Mouse (Mus musculus): ENCODE measurements around the gene Setd1b. TPM values are rescaled to one million over a fixed set of nuclear protein-coding genes. Genes with fewer than 3 reads are reported as not detected.

The Setd1b gene
- total RNA-seq, 4 experiments from 2014 or later, result 33.1 to 37.9 (median 35.0) TPM

- DNase-seq (ENCODE audit: low spot score in 2 of 2), result no peak
Measured at GRCm38 (mm10) chr5:123127031-123127430, 15.0 kb upstream of the Setd1b start.

DNA sequence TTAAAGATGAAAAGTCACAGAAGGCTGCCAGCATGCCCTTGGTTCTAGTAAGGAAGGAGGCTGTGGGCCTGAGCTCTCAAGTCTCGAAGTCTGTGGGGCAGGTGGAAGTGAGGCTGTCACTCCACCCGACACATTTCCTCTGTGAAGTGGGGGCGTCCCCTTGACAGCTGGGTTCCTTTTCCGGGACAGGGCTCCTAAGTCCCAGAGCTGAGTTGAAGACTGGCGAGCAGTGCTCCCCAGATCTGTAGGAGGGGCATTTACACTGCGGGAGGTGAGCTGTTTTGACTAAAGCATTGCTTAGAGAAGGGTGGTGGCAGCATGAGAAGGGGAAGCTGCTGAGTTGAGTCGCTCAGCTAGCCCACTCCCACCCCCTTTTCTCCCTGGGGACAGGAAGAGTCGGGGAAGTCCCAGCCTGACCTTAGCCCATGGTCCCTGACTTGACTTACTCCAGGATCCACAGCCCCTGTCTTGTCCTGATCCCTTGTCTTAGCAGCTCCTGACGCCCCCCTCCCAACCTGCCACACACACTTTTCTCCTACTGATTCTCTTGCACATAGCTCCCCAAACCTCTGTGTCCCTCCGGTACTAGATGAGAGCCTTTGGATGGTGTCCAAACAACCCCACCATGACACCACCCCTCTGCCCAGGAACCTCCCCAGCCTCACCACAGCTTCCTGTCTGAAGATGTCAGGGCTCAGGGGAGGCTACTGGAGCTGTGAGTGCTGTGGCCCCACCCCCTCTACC lies 13.4 kb upstream of the Setd1b start:
- no peak for DNase-seq (ENCODE audit: low spot score in 2 of 2)

DNA sequence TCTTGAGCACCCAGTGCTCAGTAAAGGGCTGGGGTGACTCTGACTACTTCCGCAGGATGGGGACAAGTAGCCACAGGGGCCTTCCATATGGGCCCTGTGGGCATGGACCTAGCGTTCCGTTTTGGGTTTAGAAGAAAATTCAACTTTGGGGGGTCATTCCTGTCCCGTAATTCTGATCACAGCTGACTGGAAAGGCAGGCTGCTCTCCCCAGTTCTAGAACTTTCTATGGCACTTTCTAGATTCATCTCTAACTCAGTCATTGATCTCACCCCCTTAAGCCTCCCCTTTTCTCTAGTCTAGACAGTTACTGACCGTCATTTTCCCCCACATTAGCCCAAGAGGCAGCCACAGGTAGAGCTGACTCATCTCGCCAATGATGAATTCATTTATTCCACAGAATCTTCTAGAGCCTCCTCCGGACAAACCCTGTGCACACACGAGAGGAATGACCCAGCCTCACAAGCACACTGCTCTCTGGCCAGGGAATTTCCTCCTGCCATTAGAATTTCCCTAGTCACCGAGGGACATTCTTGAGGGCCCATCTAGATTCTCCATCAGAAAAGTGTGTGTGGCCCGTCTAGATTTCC lies 12.7 kb upstream of the Setd1b start:
- DNase-seq (ENCODE audit: low spot score in 2 of 2), result no peak

DNA sequence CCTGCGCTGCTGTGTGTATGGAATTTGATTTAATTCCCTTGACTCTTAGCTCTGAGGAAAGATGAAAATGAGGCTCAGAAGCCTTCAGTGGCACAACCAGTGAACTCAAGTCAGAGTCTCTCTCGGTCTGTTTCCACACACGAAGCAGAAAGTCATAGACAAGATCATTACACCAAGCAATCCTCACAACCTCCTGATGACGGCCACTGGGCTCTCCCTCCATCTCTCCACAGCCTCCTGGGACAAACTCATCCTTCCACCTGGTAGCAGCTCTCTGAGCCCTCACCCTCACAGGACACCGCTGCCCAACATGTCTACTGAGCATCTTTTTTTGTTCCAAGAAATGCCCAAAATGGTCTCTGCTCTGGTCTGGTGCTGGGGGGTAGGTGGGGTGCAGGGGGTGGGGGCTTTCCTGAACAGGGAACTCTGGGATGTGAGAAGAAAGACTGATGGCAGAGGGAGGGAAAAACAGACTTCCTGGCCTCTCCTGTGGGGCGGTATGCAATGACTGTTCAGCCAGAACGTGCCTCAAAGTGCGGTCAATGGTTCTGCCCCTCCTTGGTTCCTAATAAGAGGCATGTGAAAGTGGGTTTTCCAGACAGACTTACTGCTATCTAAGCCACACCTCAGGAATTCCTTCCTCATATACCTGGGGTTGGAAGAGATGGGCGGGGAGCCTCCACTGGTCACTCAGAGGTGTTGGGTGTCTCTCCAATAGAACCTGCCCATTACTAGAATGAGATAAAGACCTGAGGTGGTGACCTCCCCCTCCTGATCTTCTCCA lies 11.8 kb upstream of the Setd1b start:
- DNase-seq (ENCODE audit: low spot score in 2 of 2), result no peak

- DNase-seq (ENCODE audit: low spot score in 2 of 2), result no peak
Measured at GRCm38 (mm10) chr5:123130814-123131148, 11.2 kb upstream of the Setd1b start.

DNA sequence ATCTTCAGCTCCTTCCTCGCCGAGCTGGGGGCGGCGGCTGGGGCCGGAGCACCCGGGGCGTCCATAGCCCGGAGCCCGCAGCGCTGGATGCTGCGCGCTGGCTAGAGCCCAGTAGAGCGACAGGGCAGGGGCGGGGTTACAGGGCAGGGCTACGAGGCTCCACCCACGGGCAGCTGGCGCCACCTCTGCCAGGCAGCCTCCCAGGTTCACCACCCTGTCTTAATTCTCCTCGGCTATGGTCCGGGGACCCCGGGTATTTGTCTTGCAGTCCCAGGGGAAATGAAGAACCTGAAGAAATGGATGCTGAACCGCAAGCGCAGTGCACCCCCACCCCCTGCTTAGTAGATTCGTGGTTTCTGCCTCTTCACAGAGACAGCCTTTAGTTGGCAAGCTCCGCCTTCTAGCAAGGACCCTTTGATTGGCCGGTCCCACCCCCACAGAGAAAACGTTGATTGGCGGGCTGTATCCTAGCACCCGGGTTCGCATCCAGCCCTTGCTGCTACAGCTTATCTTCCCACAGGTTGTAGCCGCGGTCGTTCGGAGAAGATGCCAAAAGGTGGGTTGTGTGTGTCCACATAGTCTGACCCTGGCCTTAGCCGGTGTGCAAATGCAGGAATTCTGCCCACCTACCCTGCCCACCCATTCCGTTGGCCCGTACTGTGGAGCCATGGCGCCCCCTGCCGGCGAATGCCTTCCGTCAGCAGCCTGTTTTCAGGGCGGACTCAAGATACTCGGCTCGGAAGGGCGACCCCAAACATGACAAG lies 9.5 kb upstream of the Setd1b start, which contains the start of gene Rhof:
Gene Rhof (minus strand): TSS at position 385 of the 764 bp plus-strand sequence.
- DNase-seq (ENCODE audit: low spot score in 2 of 2), result peak; percentile 88 to 90

DNA sequence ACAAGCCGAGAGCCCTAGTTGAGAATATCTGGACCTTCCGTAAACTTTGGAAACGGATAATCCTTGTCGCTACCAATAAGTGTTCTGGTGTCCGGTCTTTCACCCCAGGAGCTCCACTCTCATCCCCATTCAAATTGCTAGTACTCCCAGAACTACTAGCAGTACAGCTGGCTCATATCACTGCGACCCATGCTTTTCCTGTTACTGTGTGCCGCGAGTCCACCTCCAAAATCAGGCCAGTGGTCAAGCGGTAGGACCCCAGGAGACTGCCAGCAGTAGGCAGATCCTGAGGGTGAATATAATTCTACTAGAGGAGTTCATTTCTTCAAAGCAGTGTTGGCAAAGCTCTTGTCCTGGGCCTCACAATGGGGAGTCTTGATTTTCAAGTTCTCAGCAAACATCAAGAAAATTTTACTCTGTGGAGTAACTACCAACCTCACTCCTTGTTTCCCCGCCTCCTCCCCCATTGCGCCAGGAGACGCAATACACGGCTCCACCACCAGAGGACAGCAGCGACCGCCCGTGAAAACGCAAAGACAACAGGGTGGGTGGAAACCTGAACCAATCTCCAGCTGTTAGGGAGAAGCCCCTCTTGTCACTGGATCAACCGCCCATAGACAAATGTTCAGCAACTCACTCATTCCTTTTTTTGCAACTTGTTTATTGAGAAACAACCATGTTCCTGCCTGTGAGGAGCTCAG lies 8.8 kb upstream of the Setd1b start:
- DNase-seq (ENCODE audit: low spot score in 2 of 2), result peak; percentile 83 to 87

DNA sequence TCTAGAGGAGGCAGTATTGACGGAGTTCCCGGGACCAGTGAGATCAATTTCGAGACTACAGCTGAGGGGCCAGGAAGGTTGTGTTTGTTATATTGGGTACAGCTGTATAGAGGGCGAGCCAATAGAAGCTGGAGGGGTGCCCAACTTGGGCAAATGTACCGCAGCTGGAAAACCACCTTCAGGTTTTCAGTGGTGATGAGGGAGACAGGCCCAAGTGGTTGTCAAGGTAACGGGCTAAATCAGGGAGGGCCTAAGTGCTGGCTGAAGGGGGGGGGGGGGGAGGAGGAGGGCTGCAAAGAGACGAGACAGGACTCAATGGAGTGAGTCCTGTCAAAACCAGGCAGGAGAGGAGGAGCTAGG lies 8.2 kb upstream of the Setd1b start:
- DNase-seq (ENCODE audit: low spot score in 2 of 2), result peak in 1 of 2 experiments; percentile 51

GRCm38 (mm10) chr5:123134186-123134874 lies 7.7 kb upstream of the Setd1b start:
- no peak for DNase-seq (ENCODE audit: low spot score in 2 of 2)

GRCm38 (mm10) chr5:123134875-123135382 lies 7.1 kb upstream of the Setd1b start:
- no peak for DNase-seq (ENCODE audit: low spot score in 2 of 2)

GRCm38 (mm10) chr5:123135471-123136360 lies 6.3 kb upstream of the Setd1b start:
- peak in 1 of 2 experiments; percentile 74 for DNase-seq (ENCODE audit: low spot score in 2 of 2)

DNA sequence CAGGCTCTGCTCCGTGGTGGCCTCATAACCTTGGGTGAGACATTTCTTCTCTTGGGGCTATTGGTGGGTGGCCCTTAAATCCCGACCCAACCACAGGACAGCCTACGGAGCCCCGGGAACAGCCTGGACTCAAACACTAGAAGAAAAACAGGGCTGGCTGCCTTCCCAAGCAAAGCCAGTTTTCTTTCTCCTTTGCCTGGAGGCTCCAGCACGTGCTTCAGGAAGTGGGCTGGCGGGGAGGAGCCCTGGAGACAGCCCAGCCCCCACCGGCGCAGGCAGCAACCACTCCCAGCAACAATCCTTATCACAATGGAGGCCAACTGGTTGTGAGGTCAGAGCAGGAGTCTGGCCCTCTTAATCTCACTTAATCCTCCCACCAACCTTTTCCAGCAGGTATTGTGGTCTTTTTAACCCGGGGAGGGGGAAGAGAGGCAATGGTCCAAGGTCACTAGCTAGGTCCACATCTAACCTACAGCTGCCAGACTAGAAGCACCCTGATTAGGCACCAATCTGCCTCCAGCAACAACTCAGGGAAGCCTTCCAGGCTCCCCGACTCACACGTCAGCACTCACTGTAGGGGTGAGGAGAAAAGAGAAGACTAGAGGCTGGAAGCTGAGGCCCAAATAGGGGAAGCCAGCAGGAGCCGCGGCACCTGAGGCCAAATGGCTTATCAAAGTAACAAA lies 5.5 kb upstream of the Setd1b start:
- peak; percentile 80 to 85 for DNase-seq (ENCODE audit: low spot score in 2 of 2)

DNA sequence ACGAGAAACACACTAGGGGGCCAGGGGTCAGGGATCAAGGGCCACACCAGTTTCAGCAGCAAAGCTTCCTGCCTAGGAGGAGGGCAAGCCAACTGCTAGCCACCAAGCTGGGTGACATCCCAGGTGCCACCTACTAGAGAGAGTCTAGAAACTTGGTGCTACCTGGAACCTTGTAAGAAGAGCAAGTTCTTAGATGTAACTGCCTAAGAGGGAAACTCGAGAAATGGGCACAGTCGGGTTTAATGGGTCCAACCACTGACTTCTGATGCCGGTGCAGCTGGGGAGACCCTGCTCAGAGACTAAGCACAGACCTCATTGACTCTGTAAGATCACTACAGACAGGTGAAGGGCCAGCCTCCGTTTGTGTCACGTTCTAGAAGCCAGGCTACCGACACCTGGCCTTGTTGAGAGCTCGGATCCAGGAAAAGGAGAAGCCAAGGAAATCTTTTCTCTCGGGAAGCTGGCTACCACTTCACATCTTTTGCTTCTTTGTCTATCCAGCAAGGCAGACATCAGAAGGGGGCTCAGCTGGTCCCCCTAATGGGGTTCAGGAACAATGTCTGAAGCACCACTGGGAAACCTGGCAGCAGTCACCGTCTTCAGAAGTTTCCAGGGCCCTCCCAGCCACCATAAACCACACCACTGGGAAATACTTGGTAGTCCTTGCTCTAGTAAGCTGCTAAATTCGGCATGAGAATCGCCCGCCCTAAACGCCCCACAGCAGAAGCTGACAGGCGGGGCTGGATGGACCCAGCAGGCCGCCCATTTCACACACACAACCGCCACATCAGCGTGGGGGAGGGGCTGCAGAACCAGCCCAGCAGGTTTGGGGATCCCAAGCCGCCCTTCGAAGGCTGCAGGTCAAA lies 4.7 kb upstream of the Setd1b start:
- DNase-seq (ENCODE audit: low spot score in 2 of 2), result peak in 1 of 2 experiments; percentile 55

DNA sequence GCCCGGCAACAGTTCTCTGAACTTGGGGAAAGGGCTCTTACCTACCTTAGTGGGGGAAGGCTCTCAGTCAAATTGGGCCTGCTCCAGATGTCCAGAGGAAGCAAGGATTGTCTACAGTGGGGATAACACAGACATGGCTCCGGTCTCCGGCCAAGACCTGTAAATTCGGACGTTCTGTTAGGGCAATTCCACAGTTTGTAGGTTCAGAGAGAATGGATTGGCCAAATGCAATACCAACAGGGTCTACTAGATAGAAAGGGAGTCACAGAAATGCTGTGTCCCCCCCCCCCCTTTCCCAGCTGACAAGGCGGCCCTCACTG lies 4.1 kb upstream of the Setd1b start:
- DNase-seq (ENCODE audit: low spot score in 2 of 2), result no peak

- no peak for DNase-seq (ENCODE audit: low spot score in 2 of 2)
Measured at GRCm38 (mm10) chr5:123138230-123138911, 3.6 kb upstream of the Setd1b start.

- DNase-seq (ENCODE audit: low spot score in 2 of 2), result peak; percentile 86
Measured at GRCm38 (mm10) chr5:123138953-123139721, 2.9 kb upstream of the Setd1b start.
